Mouse (Mus musculus) stomach, postnatal 0 days (tissue): ENCODE data around the gene Fgf13. TPM values are rescaled to one million over a fixed set of nuclear protein-coding genes. Genes with fewer than 3 reads are reported as not detected.

ENCODE experiments used
- ATAC-seq: fragments of 200-750 bp; cut with Nextera tagmentation; 2 replicates; pipeline ENCODE4 v1.8.0; 2017; ENCODE audit not compliant: low FRiP score, low TSS enrichment
- DNase-seq: peaks from one replicate; pipeline ENCODE4 v3.0.0-alpha.2; 2016; ENCODE audit warnings: low spot score
- H3K27ac ChIP-seq: fragments of 300-500 bp; sonication (generic); replicated peaks from 2 replicates; pipeline ENCODE4 v1.5.1; 2014; ENCODE audit warnings: mild to moderate bottlenecking, control low read depth
- H3K27me3 ChIP-seq: fragments of 300-500 bp; sonication (generic); 2 replicates; pipeline ENCODE4 v1.6.1; 2014; ENCODE audit warnings: low read length; ENCODE audit not compliant: control insufficient read depth, insufficient read depth
- H3K36me3 ChIP-seq: fragments of 300-500 bp; sonication (generic); 2 replicates; pipeline ENCODE4 v1.6.1; 2014; ENCODE audit warnings: low read length, mixed read lengths; ENCODE audit not compliant: control insufficient read depth, insufficient read depth
- H3K4me1 ChIP-seq: fragments of 300-500 bp; sonication (generic); replicated peaks from 2 replicates; pipeline ENCODE4 v1.6.1; 2014; ENCODE audit warnings: antibody characterized with exemption; ENCODE audit not compliant: control insufficient read depth, insufficient read depth
- H3K4me2 ChIP-seq: fragments of 300-500 bp; sonication (generic); replicated peaks from 2 replicates; pipeline ENCODE4 v1.6.1; 2014; ENCODE audit warnings: low read depth, mild to moderate bottlenecking, control low read depth, moderate library complexity
- H3K4me3 ChIP-seq: fragments of 300-500 bp; sonication (generic); 2 replicates; pipeline ENCODE4 v1.5.1; 2014; ENCODE audit warnings: low read depth, low read length, control low read depth
- H3K9ac ChIP-seq: fragments of 300-500 bp; sonication (generic); 2 replicates; pipeline ENCODE4 v1.6.1; 2014; ENCODE audit warnings: mild to moderate bottlenecking, low read length, control low read depth, mixed read lengths
- H3K9me3 ChIP-seq: fragments of 300-500 bp; sonication (generic); 2 replicates; pipeline ENCODE4 v1.6.1; 2016; ENCODE audit warnings: low read length; ENCODE audit not compliant: control insufficient read depth
- CTCF ChIP-seq: IDR thresholded peaks from 2 replicates; pipeline ENCODE4 v1.5.1; 2016; ENCODE audit warnings: antibody characterized with exemption, low read depth, mild to moderate bottlenecking, moderate library complexity
- EP300 ChIP-seq: optimal IDR thresholded peaks from 2 replicates; pipeline ENCODE3; 2016; ENCODE audit warnings: antibody characterized with exemption
- WGBS: fragments of 180-500 bp; shearing (Covaris S2); extraction: QIAGEN DNeasy Blood & Tissue Kit; methylation state at CpG from one replicate; pipeline ENCODE4 v1.1.7; 2014; 5-methylcytosine and 5-hydroxymethylcytosine counted together
- polyA plus RNA-seq: library from polyadenylated mRNA; unstranded; fragments of >200 nt; fragmentation: Nextera tagmentation; extraction: Ambion mirVana; gene quantifications from 2 replicates; pipeline ENCODE4 v1.2.1, GENCODE M21; 2015

The Fgf13 gene
- polyA plus RNA-seq, 1 experiment from 2014 or later, result 11.6 TPM

DNA sequence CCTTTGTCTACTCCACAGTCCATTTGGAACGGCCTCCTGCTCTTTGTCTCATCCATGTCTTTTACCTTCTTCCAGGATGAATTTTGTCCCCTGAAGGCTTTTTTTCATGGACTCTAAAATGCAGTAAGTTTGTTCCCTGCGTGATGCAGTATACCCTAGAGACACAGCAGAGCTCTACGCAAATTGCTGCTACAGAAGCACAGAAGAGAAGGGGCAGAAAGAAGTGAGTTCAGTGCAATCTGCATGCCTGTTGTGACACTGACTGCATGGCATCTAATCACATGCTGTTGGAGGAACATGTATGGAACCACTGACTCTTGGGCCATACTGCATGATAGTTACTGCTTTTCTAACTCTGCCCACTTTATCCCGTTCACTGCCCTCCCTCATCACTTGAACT, 388.2 kb downstream of the Fgf13 start:
- no peak overlapping the region for H3K4me2 ChIP-seq
- WGBS, result 71% methylated on average over 4 of the region's 4 CpGs
- H3K27ac ChIP-seq, result no peak overlapping the region
- no peak for TF ChIP-seq EP300
- no peak for TF ChIP-seq CTCF
- no peak for DNase-seq
- H3K27me3 ChIP-seq, result no peaks in the 10 kb centered on the region
- no peaks in the 10 kb centered on the region for H3K9me3 ChIP-seq
- no peaks in the 10 kb centered on the region for H3K4me1 ChIP-seq
- H3K9ac ChIP-seq, result no peak overlapping the region
- H3K4me3 ChIP-seq, result no peak overlapping the region
- no peaks in the 10 kb centered on the region for H3K36me3 ChIP-seq
- ATAC-seq, result no peak

DNA sequence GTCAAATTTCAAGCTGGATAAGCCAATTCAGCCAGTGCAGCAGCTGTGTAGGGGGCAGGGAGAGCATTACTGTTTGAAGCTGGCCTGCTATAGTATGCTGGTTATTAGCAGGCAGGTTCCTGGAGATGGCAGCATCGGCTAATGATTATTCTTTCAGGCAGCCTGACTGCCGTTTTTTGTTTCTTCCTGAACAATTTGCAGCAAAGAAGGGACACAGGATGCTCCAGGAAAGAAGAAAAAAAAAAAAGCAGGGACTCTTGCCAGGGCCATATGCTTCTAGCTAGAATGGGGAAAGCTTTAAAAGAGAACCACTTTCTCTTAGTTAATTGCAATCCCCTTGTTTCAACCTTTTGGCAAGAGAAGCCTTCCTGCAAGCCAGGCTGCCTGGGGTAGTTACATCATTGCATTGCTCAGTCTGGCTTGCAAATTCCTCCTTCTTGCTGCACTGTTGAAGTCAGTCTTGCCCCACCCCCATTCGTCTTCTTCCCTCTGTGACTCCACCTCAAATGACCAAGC, 388.7 kb downstream of the Fgf13 start:
- ATAC-seq (no peak), DNase-seq (peak; percentile 11)
- no peaks in the 10 kb centered on the region for H3K9me3 ChIP-seq
- no peaks in the 10 kb centered on the region for H3K4me1 ChIP-seq
- H3K9ac ChIP-seq, result no peak overlapping the region
- no peak overlapping the region for H3K4me2 ChIP-seq
- WGBS, result 11% methylated on average over 3 of the region's 3 CpGs
- H3K36me3 ChIP-seq, result no peaks in the 10 kb centered on the region
- no peaks in the 10 kb centered on the region for H3K27me3 ChIP-seq
- H3K4me3 ChIP-seq, result no peak overlapping the region
- no peak overlapping the region for H3K27ac ChIP-seq
- TF ChIP-seq CTCF, result peak; percentile 43
- TF ChIP-seq EP300, result no peak

DNA sequence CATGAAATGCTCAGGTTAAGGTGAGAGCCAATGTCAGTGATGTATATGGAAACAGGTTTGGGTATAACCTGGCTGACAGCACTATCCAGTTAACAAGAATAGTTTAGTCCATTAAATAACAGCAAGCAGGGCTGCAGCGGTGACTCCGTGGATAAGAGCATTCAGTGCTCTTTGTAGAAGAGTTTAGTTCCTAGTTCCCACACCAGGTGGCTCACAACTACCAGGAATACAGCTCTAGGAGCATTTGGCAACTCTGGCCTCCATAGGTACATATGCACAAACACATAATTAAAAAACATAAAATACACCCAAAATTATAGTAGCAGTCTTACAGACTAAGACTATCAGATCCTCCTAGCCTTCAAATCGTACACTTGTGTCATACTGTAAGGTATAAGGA, 390.2 kb downstream of the Fgf13 start:
- no peak overlapping the region for H3K27ac ChIP-seq
- no peaks in the 10 kb centered on the region for H3K36me3 ChIP-seq
- no peak overlapping the region for H3K9ac ChIP-seq
- no peak overlapping the region for H3K4me3 ChIP-seq
- ATAC-seq (no peak), DNase-seq (no peak)
- 42% methylated on average over 3 of the region's 3 CpGs for WGBS
- TF ChIP-seq CTCF, result peak; percentile 27
- TF ChIP-seq EP300, result no peak
- H3K4me1 ChIP-seq, result no peaks in the 10 kb centered on the region
- no peaks in the 10 kb centered on the region for H3K27me3 ChIP-seq
- H3K4me2 ChIP-seq, result no peak overlapping the region
- H3K9me3 ChIP-seq, result no peaks in the 10 kb centered on the region

DNA sequence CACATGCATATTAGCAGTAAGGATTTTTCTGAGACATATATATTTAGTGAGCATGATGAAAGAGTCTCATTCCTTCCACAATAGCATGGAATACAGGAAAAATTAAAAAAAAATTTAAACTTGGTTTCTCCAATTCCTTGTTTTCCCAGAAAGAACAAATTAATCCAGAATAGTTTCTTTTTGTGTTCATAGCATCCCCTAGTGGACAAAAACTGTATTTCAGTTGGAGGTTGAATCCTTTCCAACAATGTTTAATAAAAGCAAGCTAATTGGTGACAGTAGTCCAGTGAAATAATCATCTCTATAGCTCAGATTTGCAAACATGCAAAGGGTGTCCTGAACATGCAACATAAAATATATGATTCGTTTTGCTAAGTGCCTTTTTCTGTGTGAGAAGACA, 395.7 kb downstream of the Fgf13 start:
- Histone ChIP-seq H3K4me3 (no peak overlapping the region), H3K27me3 (no peaks in the 10 kb centered on the region), H3K4me2 (no peak overlapping the region), H3K36me3 (no peaks in the 10 kb centered on the region), H3K9me3 (no peaks in the 10 kb centered on the region), H3K4me1 (no peaks in the 10 kb centered on the region), H3K9ac (no peak overlapping the region), H3K27ac (no peak overlapping the region)
- no peak for ATAC-seq
- TF ChIP-seq EP300 (no peak), CTCF (peak; percentile 77)
- WGBS, result 0% methylated on average over 1 of the region's 1 CpGs
- DNase-seq, result no peak

DNA sequence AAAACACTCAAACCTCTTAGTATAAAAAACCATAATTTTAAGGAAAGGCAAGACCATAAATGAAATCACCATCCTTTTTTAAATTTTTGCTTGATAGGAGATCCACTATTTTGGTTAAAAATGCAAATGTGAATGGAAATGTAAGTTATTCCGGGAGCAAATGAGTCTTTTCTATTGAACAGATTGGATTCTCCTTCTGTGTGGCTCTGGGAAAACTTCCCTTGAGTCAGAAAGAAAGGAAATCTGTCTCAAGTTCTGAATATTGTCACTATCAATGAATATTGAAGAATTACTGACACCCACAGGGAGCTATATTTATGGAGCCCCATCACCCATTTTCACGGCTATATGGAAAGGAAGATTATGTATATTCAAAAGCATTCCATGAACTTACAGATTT, 401.1 kb downstream of the Fgf13 start:
- no peaks in the 10 kb centered on the region for H3K36me3 ChIP-seq
- TF ChIP-seq EP300, result no peak
- TF ChIP-seq CTCF, result no peak
- H3K27me3 ChIP-seq, result no peaks in the 10 kb centered on the region
- no peak overlapping the region for H3K9ac ChIP-seq
- 88% methylated on average over 2 of the region's 2 CpGs for WGBS
- no peaks in the 10 kb centered on the region for H3K4me1 ChIP-seq
- no peak for DNase-seq
- no peak overlapping the region for H3K4me2 ChIP-seq
- H3K4me3 ChIP-seq, result no peak overlapping the region
- H3K27ac ChIP-seq, result no peak overlapping the region
- ATAC-seq, result no peak
- no peaks in the 10 kb centered on the region for H3K9me3 ChIP-seq

DNA sequence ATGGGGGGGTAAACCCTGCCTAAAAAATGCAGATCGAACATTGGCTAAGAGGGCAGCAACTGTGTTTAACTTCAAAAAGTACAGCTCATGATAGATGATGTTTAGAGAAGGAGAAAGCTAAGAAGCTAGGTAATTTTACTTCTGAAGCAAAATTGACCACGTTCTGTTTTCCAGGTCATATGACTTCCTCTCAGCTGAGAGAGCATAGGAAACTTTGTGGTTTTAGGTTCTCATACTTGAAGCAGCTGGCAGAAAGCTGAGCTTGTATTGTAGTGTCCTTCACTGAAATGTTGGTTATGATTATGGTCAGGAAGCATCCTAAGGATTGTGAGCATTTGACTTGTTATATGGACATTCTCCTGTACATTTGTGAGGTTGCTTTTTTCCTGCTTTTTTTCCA, 425.9 kb downstream of the Fgf13 start:
- Histone ChIP-seq H3K4me2 (no peak overlapping the region), H3K9me3 (no peaks in the 10 kb centered on the region), H3K27me3 (no peaks in the 10 kb centered on the region), H3K27ac (no peak overlapping the region), H3K9ac (no peak overlapping the region), H3K36me3 (no peaks in the 10 kb centered on the region), H3K4me1 (no peaks in the 10 kb centered on the region), H3K4me3 (no peak overlapping the region)
- DNase-seq (no peak), ATAC-seq (no peak)
- TF ChIP-seq EP300, result no peak
- TF ChIP-seq CTCF, result no peak
- 34% methylated on average over 2 of the region's 2 CpGs for WGBS
